Mouse (Mus musculus) urinary bladder, postnatal 10 days (tissue): ENCODE measurements around the gene Eef1e1.
"Not testable (repeated sequence)": the region's sequence is repeated elsewhere in the genome, so short reads cannot be mapped to it uniquely, and the experiment has no call there.

Source experiments
- DNase-seq: peaks from one replicate; pipeline ENCODE4 v3.0.0; 2022; ENCODE audit warnings: low spot score

The Eef1e1 gene

DNA sequence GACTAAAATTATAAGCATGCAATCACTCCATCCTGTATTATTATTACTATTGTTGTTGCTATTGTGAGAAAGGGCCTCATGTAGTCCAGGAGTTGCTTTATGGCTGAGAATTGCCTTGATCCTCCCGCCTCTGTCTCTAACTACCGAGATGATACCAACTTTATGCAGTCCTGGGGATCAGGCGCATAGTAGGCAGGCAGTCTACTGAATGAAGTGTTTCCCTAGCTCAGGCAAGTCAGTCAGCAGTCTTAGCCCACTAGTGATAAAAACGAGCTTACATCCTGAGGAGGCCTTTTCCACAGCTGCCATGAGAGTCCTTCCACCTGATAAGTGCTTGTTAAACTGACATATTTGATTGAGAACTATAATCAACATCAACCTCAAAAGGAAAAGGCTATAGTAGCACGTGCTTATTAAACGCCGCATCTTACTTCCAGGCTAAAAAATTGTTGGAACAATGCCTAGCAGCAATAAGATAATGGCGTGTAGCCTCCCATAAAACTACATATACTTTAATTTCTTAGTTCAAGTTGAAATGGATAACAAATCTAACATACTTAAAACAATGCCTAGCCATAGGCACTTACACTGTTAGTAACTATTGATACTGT, 34.5 kb downstream of the Eef1e1 start:
- no peak for DNase-seq

DNA sequence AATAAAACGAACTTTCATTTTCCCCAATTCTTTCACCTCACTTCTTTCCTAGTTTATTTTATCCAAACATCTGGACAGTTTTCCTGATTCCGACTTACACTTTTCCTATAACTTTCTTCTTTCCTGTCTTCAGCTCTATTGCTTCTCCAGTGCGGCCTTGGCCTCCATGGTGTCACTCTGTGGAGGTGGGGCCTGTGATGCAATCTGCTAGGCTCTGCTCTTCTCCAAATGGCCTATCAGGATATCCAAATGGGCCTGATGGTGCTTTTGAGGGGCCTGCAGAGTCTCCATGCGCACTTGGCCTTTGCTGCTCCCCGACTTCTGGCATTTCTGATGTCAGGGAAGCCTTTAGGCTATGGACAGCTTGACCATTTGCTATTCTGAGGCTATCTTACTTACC, 35.6 kb downstream of the Eef1e1 start:
- no peak for DNase-seq

DNA sequence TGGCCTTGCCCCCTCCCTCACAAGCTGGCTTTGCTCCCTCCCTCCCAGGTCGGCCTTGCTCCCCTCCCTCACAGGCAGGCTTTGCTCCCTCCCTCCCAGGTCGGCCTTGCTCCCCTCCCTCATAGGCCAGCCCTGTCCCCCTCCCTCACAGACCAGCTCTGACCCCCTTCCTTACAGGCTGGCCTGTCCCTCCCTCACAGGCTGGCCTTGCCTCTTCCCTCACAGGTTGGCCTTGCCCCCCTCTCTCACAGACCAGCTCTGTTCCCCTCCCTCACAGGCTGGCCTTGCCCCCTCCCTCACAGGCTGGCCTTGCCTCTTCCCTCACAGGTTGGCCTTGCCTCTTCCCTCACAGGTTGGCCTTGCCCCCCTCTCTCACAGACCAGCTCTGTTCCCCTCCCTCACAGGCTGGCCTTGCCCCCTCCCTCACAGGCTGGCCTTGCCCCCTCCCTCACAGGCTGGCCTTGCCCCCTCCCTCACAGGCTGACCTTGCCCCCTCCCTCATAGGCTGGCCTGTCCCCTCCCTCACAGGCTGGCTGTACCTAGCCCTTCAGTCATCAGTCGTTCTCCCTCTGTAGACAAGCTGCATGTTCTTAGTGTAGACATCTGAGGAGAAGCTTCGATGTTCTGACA, 40.7 kb downstream of the Eef1e1 start:
- not testable (repeated sequence) for DNase-seq

DNA sequence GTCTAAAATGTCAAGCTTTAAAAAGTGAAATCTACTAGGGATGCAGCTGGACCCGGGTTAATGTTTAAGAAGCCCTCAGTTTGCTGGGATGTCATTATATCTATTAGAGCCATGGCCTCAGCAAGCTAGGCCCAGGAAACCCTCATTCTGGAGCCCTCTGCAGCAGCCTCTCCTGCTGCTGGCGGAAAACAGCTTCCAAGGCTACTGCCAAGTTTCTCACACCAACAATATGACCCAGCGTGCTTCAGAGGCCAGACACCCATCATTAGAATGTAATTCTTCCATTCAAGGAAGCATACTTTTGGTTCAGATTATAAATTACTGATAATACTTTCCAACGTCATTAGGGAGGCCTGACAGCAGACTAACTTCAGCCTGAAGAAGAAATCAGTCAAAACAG, 42.0 kb downstream of the Eef1e1 start:
- no peak for DNase-seq

DNA sequence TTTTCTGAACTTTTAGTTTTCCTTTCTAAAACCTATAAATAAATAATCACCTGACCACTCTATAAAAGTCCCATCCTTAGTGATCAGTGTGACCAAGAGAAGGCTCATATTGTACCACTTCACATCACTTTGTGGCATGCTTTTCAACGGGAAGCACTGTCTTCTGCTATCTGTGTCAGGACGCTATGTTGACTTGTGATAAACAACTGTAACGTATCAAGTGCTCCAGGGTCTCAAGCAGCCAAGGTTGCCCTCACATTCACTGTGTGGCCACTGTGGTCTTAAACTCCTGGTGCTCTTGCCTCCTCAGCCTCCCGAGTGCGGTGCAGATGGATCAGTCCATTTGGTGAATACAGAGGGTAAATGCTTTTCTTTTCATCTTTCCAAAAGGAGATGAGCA, 43.2 kb downstream of the Eef1e1 start:
- no peak for DNase-seq

DNA sequence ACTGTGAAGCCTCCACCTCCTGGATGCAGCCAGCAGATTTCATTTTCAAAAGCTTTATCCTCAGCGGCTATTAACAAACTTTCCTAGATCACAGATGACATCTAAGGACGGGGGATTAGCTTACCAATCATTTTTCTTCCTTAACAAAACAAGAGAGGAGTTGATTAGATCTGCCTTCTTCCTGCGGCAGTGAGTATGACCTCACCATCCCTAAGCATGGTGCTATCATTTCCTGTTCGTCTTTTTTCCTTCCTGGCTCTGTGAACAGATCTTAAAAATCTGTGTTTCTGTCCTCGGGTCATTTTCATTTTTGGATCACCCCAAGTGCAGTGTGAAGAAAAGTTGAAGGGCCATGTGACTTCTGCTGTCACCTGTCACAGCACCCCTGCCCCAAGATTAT, 44.6 kb downstream of the Eef1e1 start:
- DNase-seq, result no peak

DNA sequence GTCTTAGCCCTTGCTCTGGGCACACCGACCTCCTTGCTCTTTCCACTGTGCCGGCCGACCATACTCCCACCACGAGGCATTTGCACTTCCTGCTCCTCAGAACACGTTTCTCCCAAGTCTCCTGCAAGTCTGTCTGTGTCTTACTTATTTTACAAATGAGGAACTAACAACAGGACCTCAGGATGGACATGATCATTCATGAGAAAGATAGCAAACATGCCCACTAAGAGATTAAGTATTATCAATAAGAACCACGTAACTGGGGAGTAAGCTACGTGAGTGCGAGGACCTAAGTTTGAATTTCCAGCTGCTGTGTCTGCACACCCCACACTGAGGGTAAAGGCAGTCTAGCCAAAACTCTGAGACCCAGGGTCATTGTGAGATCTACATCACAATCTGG, 45.3 kb downstream of the Eef1e1 start:
- no peak for DNase-seq

DNA sequence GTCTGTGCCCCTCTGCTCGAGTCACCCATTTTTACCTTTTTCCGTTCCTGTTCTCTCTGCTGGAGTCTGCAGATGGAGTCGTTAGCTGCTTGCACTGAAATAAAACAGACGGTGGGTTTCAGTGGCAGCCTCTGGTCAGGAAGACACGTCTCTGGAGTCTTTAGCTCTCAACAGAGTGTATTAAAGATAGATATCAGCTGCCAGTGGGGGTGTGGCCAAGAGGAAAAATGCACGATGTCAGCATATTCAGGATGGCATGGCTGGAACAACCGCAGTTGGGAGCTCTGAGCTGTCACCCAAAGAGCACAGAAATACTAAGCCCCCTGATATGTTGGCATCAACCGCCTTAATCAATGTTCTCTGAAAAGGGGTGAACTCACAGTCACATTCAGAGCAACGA, 46.2 kb downstream of the Eef1e1 start:
- DNase-seq, result no peak

DNA sequence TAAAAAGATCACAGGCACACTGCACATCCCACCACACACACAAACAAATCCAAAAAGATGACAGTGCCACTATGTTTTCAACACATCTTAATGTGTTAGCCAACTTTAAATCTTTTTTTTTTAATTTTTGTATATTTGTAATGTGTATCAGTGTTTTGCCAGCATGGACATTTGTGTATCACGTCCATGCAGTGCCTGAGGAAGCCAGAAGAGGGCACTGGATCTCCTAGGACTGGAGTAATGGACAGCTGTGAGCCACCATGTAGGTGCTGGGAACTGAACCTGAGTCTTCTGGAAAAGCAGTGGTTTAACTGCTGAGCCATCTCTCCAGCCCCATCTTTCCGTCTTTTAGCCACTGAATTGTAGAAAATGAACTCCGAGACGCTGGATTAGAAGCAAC, 46.7 kb downstream of the Eef1e1 start:
- DNase-seq, result no peak

DNA sequence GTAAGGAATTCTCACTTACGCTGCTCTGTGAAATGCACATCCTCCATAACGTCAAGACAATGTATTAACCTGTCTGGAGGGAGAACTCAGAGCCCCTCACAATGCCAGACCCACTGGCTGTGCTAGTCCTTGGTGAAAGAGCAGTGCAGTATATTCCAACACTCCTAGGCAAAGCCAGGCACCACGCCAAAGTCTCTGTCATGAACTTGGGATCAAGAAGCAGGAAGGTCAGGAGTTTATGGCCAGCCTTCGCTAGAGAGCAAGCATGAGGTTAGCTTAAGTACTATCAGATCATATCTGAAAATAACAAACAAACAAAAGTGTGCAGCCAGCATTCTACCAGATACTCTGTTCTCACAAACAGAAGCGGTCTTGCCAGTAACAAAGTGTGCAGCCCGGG, 48.5 kb downstream of the Eef1e1 start:
- no peak for DNase-seq

DNA sequence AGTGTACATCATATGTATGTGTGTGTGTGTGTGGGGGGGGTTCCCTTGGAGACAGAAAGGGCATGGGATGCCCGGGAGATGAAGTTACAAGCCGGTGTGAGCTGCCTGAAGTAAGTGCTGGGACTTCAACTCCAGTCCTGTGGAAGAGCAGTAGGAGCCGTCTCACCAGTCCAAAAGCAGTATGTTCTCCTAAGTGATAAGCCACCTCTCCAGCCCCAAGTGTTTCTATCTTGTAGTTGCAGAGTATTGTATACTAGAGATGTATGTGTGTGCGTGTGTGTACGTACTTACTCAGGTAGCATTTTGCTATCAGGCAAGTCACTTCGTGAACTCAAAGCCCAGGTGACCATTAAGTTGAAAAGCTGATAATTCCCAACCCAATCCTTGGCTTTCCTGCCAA, 51.7 kb downstream of the Eef1e1 start:
- no peak for DNase-seq

DNA sequence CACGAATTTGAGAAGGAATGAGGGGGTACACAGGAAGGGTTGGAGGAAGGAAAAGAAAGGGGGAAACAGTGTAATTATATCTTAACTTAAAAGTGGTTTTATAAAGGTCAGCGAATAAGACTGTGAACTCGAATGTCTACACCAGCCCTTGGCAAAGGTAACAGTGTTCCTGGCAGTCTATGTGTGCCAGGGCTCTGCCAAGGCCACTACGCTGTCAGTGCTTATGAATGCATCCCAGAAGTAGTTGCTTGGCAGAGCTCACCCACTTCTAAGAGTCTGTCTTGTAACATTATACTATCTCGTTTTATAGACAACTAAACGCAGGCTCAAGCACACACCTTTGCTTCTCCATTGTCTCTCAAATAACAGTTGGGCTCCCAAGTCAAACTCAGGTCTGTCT, 53.5 kb downstream of the Eef1e1 start:
- DNase-seq, result no peak

DNA sequence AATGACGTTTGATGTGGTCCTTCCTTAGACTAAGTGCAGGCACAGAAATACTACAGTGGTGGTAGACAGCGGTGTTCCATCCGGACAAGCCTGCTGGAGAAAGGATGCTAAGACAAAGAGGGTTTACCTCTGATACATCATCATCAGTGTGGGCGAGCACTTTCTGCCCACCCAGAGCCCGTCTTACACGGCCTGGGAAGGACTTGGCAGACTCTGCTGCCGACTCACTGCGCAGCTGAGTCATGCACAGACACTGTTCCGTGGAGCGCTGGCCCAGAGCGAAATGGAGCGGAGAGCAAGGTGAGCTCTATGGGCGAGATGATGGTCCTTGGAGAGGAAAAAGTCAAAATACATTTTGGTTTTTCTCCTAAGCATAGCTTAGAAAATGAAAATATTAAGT, 55.9 kb downstream of the Eef1e1 start:
- DNase-seq, result no peak

DNA sequence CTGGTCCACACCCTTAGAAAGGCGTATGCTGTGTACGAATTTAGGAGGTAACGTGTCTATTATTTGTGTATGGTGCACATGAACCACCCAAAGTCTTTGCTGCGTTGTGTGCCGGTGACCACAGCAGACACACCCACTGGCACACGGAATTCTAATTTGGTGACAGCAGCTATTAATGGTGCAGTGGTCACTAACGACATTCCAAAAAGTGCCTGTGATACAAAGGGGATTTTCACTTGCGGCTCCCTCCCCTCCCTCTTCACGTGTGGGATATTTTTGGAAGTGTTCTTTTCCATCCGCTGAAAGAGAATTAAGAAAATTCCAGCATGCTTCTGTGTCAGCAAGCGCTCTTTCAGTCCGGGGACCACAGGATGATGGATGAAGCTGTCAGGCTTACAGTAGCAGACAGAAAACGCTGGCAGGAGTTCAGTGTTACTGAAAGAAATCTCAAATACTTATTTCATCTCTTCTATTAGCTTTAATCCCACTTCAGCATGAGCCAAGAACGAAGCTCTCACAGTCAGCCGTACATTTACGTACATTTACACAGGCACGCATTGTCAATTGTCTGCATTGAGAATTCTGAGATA, 56.5 kb downstream of the Eef1e1 start:
- no peak for DNase-seq

DNA sequence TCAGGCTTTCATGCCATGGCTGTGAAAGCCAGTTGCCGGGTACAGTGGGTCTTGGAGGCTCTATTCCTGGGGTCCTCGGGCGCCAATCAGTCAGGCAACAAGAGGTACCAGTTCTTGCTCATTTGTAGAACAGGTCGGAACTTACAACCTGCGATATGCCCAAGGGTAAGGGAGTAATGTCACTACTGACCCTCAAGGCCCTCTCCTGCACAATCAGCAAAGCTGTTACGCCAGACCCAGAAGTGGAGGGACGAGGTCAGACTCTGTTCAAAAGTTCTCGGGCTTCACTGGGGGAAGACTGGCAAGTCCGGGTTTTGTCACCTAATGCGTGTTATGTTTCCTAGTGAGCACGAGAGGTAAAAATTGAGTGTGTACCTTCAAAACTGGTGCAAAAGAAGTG, 58.0 kb downstream of the Eef1e1 start:
- no peak for DNase-seq

DNA sequence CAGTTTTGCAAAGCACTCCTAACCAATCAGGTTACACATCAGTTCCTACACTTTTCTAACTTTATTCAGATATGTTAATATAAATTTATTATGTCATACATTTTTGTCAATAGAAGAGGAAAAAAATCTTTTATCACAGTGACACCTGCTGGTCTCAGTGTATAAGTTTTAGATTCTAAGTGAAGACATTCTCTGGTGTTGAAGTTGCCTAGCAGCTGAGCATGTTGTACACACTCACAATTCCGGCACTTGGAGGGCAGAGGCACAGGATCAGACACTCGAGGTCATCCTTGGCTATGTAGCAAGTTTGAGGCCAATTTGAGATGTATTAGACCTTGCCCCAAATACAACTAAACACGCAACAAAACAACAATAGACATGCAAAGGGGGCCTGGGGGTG, 61.8 kb downstream of the Eef1e1 start:
- no peak for DNase-seq

DNA sequence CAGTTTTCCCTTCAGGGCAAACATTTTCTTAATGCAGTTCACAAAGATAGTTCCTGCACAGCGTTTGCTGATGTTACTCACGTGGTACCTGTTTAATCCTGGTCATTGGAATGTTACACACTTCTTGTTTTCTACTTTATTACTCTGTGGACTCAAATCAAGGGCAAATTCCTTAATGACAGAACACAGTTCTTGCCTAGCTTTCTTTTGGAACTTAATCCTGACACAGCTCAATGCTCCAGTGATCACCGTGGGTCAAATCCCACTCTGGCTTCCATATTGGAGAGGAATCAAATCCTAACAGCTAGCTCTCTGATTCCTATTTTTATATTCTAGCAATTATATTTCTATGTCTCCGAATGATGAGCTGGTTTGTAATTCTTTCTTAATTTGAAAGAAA, 62.4 kb downstream of the Eef1e1 start:
- no peak for DNase-seq
